Mouse (Mus musculus) ES-E14 (cell line): ENCODE measurements around the gene Timm8b.

Experiments used
- MAFK ChIP-seq: IDR thresholded peaks from 2 replicates; pipeline ENCODE4 v1.6.1; 2014; ENCODE audit warnings: mild to moderate bottlenecking, low read depth, low read length, inconsistent platforms; ENCODE audit not compliant: insufficient read depth
- ZC3H11A ChIP-seq: IDR thresholded peaks from 2 replicates; pipeline ENCODE4 v1.6.1; 2012; ENCODE audit warnings: low read depth, mild to moderate bottlenecking, inconsistent platforms, low read length, borderline replicate concordance
- ZNF384 ChIP-seq: IDR thresholded peaks from 2 replicates; pipeline ENCODE4 v1.6.1; 2012; ENCODE audit warnings: low read depth, low read length, inconsistent platforms

DNA sequence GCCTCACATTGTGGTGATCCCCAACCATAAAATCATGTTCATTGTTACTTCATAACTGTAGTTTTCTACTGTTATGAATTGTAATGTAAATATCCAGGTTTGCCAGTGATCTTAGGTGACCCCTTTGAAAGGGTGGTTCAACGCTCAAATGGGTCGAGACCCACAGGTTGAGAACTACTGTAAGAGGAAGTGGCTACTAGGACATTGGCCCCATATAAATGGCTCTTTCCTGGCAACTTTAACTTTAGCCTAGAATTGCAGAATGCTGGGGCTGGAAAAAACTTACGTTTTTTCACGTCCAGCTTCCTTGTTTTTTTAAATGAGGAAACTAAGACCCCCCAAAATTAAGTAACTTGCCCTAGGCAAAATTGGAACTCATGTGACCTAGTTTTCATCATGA is 36.3 kb upstream of the Timm8b start:
- no peak for TF ChIP-seq ZC3H11A
- TF ChIP-seq ZNF384, result no peak
- no peak for TF ChIP-seq MAFK
